In the genomic region with DNA sequence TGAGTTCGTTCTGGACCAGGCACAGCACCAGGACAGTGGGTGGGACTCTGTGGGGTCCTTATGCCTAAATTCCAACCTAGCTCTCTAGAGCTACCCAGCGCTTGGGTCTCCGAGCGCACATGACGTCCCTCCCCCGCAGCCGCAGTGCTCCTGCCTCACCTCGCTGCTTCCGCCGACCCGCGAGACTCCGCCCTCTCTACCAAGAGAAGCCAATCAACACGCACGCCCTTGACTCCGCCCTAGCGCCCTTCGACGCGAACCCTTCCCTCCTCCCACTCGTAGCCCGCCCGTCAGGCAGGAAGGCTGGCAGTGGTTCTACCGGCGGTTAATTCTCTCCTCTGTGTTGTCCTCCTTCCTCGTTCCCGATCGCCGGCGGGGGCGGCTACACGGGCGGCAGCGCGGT, we compare ENCODE assay signal across 8 mouse cellular contexts. TPM values are rescaled to one million over a fixed set of nuclear protein-coding genes. Genes with fewer than 3 reads are reported as not detected.
DNase-seq lines count a peak whose midpoint lies in the region; ATAC-seq and TF ChIP-seq lines count a peak whose summit lies in the region.

A gene (plus strand): TSS at position 252 of the 403 bp plus-strand sequence.

- peak; percentile 97 for ATAC-seq in Patski
- peak; percentile 98 for ATAC-seq in hindbrain, embryonic 13.5 days (ENCODE audit: low FRiP score)

- CTCF ChIA-PET in Patski (lab: Charles Lee): no interaction called here

- H3K27me3 ChIP-seq in Patski: no peaks in the 10 kb centered on the region
- no peaks in the 10 kb centered on the region for H3K27me3 ChIP-seq in hindbrain, embryonic 13.5 days

- POLR2A ChIA-PET in Patski (lab: Charles Lee): no interaction called here

- H3K4me2 ChIP-seq in hindbrain, embryonic 13.5 days: peak within 1 kb of the TSS; percentile 70

- TF ChIP-seq CTCF in Patski (IDR thresholded peaks at IDR 0.05): no peak

- peak within 1 kb of the TSS; percentile 97 for H3K27ac ChIP-seq in hindbrain, embryonic 13.5 days

- DNase-seq in Patski (ENCODE audit: low read depth, low spot score): peak; percentile 73
- peak; percentile 96 to 97 for DNase-seq in cerebellum, postnatal 14 days
- peak; percentile 94 to 95 for DNase-seq in frontal cortex, postnatal 14 days (ENCODE audit: low spot score in 2 of 2)
- peak; percentile 93 for DNase-seq in layer of hippocampus, postnatal 25 days (ENCODE audit: extremely low spot score in 1 of 2, low spot score in 1 of 2)
- DNase-seq in lung, postnatal 25 days (ENCODE audit: low spot score): peak; percentile 97
- DNase-seq in retina, embryonic 14.5 days (ENCODE audit: low spot score): peak; percentile 96
- DNase-seq in thymus, postnatal 4 days: peak; percentile 98

- peak within 1 kb of the TSS; percentile 97 for H3K9ac ChIP-seq in hindbrain, embryonic 13.5 days

- WGBS in hindbrain, embryonic 13.5 days: 0% methylated on average over 33 of the region's 35 CpGs

- in situ Hi-C loops in Patski (cut with MboI; ENCODE audit: low pct_unique_long_range_greater_than_20kb): no loop called here

- peaks cover 6% of the 10 kb centered on the region; the same call in 1 of the 2 replicates for H3K36me3 ChIP-seq in hindbrain, embryonic 13.5 days

- H3K4me3 ChIP-seq in hindbrain, embryonic 13.5 days: peak within 1 kb of the TSS; percentile 100

- no peaks in the 10 kb centered on the region for H3K9me3 ChIP-seq in hindbrain, embryonic 13.5 days

- H3K4me1 ChIP-seq in hindbrain, embryonic 13.5 days (replicated peaks): peaks cover 29% of the 10 kb centered on the region

RNA-seq across cellular contexts. Expression of the gene that starts here (rescaled TPM):
- 142 TPM for polyA plus RNA-seq in Patski (2021)
- polyA plus RNA-seq in hindbrain, embryonic 13.5 days (2015; fragmentation: Nextera tagmentation; extraction: Ambion mirVana): 166 and 169 TPM in 2 replicates
- total RNA-seq in layer of hippocampus, postnatal 25 days (2021): 100 to 1,000 TPM; 519 to 524 TPM

Comparison
In these comparisons a context has a peak if more than half of its experiments do, and no peak if none do; other contexts are left out.
1. Peak in every context shown above with its lines: DNase-seq, ATAC-seq, H3K4me3 ChIP-seq and H3K27ac ChIP-seq.